Mouse (Mus musculus): ENCODE data around the gene Prss16.

Gene Prss16

DNA sequence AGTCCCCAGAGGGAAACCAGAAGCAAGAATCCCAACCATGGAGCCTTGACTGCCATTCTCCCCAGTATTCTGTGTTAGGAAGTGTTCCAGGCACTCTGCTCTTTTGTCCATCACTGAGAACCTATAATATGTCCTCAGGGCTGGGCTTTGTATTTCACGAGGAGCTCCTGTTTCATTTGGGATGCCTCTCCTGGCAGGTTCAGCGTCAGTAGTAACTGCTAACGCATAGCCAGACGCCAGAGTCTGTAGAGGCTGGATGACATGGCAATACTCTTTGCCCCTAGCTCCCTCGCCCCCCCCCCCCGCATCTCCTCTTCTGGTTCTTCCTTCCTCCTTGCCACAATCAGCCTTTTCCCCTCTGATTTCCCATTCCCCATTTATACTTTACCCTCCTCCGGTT lies at the start of gene Prss16:
Gene Prss16 (minus strand): TSS at position 101 of the 400 bp plus-strand sequence.
- in situ Hi-C loops (cut with MboI), result no loop called here

DNA sequence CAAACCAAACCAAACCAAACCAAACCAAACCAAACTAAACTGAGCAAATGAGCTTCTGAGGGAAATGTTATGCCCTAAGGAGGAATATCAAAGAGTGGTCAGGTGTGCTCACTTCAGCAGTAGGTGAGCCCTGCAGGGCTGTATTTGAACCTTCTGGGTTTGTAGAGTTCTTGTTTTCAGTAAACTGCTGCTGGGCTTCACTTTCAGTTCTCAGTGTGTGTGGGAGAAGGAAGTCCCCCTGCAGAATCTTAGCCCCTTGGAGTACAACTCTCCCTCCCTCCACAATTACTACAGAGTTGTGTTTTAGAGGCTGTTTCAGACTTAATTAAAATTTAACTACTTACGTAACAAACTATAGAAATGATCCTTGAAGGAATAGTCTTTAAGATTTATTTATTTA lies 44.2 kb upstream of the Prss16 start:
- in situ Hi-C loops (cut with MboI), result loop anchor here (10.0 kb wide), 1 partner anchor 1311 kb away; the partner anchor contains the start of gene Zfp322a

DNA sequence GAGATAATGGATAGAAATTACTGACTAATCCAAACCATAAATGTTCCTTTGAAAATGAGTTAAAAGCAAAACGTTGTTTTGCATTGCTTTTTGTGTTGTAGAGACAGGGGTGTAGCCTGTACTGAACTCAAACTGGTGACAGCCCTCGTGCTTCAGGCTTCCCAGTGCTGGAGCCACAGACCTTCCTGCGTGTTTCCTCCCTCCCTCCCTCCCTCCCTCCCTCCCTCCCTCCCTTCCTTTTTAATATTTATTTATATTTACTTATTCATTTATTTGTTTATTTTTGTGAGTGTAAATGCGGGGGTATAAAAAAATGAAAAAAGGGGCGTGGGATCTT lies 41.9 kb upstream of the Prss16 start:
- in situ Hi-C loops (cut with MboI), result loop anchor here (10.0 kb wide), 1 partner anchor 1313 kb away; the partner anchor contains the start of gene Zfp322a

DNA sequence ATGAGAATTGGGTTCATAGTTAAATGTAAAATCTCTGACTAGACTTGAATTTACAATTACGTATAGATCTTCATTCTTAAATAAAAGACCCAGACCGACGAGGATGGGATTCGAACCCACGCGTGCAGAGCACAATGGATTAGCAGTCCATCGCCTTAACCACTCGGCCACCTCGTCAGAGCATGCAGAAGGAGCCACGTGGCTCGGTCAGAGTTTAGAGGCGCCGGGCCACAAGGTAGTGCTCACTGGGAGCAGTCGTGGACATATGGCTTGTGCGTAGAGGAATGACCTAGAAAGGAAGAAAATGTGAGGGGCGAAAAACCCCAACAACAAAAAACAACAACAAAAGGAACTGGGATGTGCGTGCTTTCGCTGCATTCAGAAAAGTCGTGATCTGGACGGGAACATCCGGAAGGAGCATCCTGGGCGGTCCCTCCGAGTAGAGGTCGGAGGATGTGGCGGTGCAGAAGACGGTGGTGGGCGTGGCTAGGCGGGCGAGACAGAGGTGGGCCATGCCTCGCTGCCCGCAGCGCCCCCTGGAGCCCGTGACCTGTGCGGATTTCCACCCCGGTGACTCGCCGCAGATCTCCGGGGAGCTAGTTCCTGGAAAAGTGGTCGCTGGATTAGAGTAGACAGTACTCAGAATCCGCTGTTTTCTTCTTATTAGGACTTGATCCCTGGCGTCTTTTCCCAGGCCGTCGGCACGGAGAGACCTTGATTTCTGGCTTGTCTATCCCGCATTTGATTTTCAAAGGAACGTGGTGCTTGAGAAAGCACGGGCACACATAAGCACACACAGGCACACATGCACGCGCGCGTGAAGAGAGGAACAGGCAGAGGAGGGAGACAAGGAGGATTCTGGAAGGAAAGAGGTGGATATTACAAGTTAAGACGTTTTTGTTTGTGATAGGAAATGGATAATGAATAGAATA lies 41.3 kb upstream of the Prss16 start:
- in situ Hi-C loops (cut with MboI), result loop anchor here (10.0 kb wide), 1 partner anchor 1314 kb away; the partner anchor contains the start of gene Zfp322a

DNA sequence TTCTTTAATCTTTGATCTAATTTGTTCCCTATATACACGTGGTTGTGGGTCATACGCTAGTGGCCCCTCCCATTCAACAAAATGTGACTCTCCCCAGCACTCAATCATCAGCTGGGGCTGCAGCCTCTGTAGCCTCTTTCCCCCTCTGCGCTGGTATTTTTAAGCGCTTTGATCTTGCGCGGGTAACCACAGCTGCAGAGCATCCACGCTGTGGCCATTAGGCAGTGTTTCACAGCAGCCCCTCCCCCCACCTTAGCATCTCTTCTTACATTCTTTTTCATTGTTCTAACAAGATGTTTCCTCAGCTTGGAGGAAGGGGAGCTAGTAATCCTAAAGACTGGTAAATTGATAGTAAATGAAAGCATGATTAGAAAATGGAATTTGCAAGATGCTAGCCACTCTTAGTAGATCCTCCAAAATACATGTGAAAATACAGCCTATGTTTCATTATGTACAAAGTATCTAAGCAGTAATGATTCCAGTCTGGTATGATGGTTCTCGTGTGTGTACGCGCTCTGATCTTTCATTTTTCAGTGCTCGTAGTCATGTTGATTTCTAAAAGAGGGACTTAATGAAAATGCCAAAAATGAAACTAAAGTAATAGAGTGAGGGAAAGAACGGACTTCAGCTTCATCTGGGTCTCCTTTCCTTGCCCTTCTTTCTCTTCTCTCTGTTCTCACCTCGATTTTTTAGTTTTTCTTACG lies 40.3 kb upstream of the Prss16 start:
- in situ Hi-C loops (cut with MboI), result loop anchor here (10.0 kb wide), 2 partner anchors 1315 to 1565 kb away; partner anchors contain the start of gene Zfp322a

DNA sequence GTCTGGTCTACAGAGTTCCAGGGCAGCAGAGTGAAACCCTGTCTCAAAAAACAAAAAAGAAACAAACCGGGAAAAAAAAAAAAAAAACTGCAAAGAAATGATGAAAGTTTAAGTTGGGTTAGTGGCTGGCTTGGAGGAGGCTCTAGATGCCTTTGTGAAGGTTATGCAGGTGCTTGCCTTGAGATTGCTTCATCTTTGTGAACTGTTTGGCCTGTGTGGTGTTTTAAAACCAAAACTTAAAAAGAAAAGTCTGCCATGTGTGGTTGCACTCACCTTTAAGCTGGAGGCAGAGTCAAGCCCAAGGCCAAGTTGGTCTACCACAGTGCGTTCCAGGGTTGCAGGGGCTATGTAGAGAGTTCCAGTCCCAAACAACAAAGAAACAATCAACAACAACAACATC lies 39.5 kb upstream of the Prss16 start:
- in situ Hi-C loops (cut with MboI), result loop anchor here (10.0 kb wide), 1 partner anchor 1566 kb away; no protein-coding TSS in a partner anchor

DNA sequence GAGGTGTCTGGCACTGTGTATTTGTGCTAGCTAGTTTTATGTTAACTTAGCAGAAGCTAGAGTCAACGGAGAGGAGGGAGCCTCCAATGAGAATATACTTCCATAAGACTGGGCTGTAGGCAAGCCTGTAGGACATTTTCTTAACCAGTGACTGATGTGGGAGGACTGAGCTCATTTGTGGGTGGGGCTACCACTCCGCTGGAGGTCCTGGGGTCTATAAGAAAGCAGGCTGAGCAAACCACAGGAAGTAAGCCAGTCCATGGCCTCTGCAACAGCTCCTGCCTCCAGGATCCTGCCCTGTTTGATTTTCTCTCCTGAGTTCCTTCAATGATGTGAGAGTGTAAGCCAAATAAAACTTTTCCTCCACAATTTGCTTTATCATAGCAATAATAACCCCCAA lies 35.8 kb upstream of the Prss16 start:
- in situ Hi-C loops (cut with MboI), result loop anchor here (10.0 kb wide), 1 partner anchor 1569 kb away; no protein-coding TSS in a partner anchor

DNA sequence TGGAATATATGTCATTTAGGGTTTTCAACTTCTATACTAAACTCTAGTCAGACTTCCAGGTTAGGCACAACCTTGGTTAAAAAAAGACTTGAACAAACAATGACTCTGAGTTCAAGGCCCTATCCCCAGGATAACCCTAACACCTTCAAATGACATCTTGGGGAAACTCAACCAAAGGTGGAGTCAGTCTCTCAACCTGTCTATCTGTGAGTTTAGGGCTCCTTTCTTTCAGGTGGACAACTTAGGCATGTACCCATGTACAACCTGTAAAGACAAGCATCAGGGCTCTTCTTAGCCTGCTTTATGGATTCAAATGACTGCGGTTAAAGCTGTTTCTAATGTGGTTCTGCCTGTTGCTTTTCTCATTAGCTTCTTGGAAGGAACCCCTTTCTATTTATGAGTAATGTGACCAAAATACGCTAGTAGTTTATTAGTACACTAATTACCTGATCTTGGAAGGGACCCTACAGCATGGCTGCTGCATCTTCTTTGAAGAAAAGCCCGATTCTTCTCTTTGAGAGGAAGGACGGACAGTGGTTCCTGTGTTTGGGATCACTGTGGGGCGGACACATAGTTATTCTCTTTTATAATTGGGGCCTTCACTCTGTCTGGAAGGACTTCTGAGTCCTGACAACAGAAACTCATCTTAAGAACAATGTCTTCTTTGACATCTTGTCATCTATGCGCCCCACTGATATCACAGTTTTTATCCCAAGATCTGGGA lies 35.1 kb upstream of the Prss16 start:
- in situ Hi-C loops (cut with MboI), result loop anchor here (5.0 to 10.0 kb wide), 2 partner anchors 1478 to 1570 kb away; no protein-coding TSS in a partner anchor

DNA sequence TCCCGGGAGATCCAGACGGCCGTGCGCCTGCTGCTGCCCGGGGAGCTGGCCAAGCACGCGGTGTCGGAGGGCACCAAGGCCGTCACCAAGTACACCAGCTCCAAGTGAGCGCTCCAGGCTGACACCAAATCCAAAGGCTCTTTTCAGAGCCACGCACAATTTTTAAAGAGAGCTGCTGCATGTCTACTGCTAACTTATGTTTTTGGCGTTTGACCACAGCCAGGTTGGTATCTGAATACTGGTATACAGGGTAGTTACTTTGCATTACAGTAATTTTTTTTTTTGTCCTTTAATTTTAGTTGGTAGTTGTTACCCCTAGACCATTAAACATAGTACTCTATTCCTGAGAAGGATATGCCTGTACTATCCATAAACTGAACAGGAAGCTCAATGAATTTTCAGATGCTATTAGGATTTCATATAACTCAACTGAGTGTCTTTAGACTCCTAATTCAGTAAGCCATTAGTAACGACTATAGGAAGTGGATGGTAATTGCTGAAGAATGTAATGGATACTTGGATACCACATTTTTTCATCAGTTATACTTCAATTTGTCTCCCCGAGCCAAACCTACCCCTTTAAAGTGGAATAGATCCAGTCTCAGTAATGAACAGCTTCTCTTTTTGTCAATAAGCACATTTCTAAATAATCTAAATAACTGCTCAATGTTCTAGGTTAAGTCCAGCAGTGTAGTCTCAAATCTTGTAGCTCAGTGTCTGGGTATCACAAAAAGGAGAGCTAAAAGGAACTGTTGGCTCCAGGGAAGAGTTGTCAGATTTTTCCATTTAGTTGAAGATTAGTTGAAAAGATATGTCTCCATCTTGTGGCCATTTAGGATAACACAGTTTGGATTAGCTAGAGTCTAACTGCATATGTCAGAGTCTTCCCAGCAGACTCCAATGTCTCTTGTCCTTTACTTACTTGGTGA lies 34.2 kb upstream of the Prss16 start:
- in situ Hi-C loops (cut with MboI), result loop anchor here (5.0 to 10.0 kb wide), 2 partner anchors 1479 to 1571 kb away; no protein-coding TSS in a partner anchor

DNA sequence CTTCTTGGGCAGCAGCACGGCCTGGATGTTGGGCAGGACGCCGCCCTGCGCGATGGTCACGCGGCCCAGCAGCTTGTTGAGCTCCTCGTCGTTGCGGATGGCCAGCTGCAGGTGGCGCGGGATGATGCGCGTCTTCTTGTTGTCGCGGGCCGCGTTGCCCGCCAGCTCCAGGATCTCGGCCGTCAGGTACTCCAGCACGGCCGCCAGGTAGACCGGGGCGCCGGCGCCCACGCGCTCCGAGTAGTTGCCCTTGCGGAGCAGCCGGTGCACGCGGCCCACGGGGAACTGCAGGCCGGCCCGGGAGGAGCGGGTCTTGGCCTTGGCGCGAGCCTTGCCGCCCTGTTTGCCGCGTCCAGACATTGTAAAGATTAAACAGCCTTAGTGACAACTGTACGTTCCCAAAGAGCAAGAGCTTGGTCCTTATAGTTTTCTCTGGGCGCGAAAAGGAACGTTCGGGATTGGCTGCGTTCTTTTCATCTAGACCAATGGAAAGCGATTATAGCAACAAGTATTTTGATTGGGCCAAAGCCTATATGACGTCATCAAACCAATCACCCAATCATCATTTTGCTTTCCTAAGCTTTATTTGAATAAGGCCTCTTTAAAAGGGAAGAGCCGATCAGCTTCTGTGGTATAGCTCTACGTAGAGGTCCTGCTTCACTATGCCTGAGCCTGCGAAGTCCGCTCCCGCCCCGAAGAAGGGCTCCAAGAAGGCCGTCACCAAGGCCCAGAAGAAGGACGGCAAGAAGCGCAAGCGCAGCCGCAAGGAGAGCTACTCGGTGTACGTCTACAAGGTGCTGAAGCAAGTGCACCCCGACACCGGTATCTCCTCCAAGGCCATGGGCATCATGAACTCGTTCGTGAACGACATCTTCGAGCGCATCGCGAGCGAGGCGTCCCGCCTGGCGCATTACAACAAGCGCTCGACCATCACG lies 33.3 kb upstream of the Prss16 start, which contains the start of the genes Hist1h2ag and Hist1h2bj:
Gene Hist1h2ag (minus strand): TSS at position 377 of the 935 bp plus-strand sequence.
Gene Hist1h2bj (plus strand): TSS at position 647 of the 935 bp plus-strand sequence.
- in situ Hi-C loops (cut with MboI), result loop anchor here (5.0 to 10.0 kb wide), 2 partner anchors 1479 to 1572 kb away; no protein-coding TSS in a partner anchor

DNA sequence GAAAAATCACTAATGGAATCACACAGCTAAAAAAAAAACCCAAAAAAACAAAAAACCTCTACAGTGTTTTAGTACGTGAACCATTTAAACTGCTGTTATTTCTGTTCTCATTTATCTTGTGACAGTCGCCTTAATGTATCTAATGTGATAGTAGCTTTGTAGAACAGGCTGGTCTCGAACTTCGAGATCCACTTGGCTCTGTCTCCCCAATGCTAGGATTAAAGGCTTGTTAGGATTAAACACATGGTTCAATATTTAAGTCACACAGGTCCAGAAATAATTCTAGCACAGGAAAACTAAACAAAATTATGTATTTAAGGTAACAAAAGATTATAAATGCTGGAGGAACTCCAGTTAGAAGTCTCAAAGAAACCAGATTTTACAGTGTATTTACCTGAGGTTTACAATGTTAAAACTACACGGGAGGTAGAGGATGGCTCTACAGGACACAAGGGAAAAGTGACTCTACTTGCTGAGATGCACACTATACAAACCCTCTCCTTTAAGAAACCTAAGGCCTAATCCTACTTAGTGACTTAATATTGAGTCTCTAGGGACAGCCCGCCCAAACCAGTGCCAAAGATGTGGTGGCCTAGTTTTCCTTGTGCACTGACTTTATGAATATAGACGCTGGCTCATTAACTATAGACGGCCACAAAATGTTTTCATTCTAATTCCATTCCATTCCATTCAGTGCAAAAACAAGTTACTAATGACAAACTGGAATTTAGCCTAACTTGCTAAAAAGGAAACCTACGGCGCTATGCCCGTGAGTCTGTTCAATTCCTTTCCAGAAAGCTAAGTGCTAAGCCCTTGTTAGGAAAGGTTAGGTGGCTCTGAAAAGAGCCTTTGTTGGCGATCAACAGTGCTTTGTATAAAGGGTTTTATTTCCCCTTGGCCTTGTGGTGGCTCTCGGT lies 32.4 kb upstream of the Prss16 start:
- in situ Hi-C loops (cut with MboI), result loop anchor here (5.0 to 10.0 kb wide), 2 partner anchors 1480 to 1573 kb away; no protein-coding TSS in a partner anchor

DNA sequence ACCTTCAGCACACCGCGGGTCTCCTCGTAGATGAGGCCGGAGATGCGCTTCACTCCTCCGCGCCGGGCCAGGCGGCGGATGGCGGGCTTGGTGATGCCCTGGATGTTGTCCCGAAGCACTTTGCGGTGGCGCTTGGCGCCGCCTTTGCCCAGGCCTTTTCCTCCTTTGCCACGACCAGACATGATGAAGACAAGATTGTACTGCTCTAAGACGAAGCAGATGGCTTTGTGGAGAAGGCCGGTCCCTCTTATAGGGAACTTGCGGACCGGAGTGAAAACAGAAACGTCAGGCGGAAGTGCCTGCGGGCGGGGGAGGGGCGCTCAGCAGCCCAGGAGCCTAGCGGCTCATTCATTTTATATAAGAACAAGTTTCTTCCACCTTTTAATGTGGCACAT lies 31.6 kb upstream of the Prss16 start, which contains the start of gene Hist1h4i:
Gene Hist1h4i (minus strand): TSS at position 221 of the 395 bp plus-strand sequence.
- in situ Hi-C loops (cut with MboI), result loop anchor here (5.0 to 10.0 kb wide), 2 partner anchors 1481 to 1574 kb away; no protein-coding TSS in a partner anchor

DNA sequence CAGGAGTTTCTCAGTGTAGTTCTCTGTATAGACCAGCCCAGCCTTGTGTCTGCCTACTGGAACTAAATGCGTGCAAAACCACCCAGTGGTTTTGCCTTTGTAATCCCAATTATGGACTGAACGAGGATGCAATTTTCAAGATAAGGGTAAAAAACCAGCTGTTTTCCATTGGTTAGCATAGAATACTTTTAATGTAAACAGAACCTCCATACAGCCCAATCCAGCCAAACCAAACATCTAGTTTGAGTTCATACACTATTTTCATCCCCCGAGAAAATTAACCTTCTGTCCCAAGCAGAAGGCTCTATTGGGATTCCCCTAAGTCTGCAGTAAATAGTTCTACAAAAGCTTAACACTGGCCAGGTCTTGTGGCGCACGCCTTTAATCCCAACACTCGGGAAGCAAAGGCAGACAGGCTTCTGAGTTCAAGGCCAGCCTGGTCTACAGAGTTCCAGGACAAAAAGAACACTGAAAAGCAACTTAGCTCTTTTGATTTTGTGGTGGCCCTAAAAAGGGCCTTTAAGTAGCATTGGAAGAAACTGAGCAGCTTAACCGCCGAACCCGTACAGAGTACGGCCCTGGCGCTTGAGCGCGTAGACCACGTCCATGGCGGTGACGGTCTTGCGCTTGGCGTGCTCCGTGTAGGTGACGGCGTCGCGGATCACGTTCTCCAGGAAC lies 31.1 kb upstream of the Prss16 start:
- in situ Hi-C loops (cut with MboI), result loop anchor here (5.0 to 10.0 kb wide), 2 partner anchors 1482 to 1574 kb away; no protein-coding TSS in a partner anchor

DNA sequence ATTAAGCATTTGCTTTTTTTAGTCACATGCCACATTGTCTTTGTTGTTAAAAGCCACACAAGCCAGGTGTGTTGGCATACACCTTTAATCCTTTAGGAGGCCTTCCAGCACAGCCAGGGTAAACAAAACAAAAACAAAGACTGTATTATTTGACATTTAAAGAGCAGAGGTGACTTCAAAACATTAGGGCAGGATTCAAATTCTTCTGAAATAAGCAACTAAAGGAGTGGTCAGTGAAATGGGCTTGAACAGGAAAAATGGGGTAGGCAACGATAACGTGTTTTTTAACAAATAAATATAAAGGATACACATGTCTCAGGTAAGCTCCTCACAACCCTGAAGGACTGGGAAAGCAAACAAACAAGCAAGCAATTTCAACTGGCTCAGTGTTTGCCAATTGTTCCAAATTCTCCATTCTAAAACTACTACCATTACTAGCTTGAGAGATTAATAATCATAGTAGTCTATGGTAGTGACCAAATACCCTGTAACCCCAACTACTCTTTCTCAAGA lies 30.5 kb upstream of the Prss16 start:
- in situ Hi-C loops (cut with MboI), result loop anchor here (5.0 to 10.0 kb wide), 6 partner anchors 215 to 1705 kb away; partner anchors contain the start of genes Hist1h2ac, Hist1h2bb, Hist1h2bc and Hist1h3c

DNA sequence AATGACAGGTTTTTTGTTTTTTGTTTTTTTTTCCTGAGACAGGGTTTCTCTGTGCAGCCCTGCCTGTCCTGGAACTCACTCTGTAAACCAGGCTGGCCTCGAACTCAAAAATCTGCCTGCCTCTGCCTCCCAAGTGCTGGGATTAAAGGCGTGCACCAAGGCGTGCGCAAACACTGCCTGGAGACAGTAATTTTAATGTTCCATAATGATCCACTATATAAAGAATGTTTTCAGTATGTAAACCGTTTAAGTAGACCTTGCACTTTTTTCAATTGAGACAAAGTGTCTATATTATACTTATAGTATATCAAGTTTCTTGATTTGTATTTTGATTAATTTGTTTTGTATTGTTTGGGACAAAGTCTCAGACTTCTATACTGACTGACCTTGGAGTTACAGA lies 29.8 kb upstream of the Prss16 start:
- in situ Hi-C loops (cut with MboI), result loop anchor here (10.0 kb wide), 4 partner anchors 215 to 1705 kb away; partner anchors contain the start of genes Hist1h2ac, Hist1h2bb, Hist1h2bc and Hist1h3c

DNA sequence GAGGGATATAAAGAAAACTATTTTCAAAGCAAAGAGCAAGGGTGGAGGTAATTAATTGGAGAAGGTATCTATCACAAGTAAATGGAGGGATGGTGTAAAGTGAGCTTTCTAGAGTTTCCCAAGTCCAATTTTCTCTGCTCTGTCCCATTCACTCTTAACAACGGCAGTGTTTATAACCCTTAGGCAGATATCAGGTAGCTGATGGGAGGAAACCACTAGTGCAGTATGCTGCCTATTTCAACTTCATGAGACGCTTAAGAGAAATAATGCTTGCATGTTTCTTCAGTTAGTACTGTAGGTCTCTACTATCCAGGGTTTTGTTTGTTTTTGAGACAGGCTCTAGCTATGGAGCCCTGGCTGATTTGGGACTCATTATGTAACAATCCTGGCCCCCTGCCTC lies 27.9 kb upstream of the Prss16 start:
- in situ Hi-C loops (cut with MboI), result loop anchor here (10.0 kb wide), 4 partner anchors 213 to 1707 kb away; partner anchors contain the start of genes Hist1h2ac, Hist1h2bb, Hist1h2bc and Hist1h3c

All from mature B cell (primary cell).